Mouse (Mus musculus): ENCODE data around the gene Brd2.

Gene Brd2

DNA sequence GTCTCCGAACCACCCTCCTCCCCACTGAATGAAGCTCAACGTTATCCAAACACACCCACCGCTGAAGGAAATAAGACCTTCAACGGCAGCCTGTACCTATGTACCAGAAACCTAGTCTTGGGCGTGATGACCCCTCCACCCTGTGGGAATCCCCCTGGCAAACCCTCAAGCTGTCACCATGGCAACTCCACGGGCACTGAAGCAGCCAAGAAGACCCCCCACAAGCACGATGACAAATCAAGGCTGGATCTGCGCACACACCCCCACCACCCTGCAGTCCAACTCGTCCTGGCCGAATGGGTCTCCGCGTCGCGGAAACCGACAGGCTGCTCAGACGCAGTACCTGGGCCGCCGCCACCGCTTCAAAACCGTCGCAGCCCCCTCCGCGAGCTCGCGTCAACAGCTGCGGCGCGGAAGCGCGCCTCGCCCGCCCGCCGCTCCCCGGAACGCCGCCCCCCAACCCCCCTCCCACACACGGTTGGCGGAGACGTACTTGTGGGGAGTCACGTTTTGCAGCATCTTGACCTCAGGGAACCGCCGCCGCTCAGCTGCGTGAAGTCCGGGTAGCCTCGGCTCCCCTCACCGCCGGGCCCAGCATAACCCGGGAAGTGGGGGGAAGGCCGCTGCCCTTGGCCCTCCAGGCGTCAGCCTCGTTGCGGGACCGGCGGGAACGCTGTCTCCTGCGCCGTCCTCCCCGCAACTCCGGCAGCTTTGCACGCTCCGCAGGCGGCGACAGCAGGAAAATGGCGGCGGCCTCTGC is 4.1 kb downstream of the Brd2 start:
- in situ Hi-C loops (cut with MboI, MseI), result loop anchor here in 1 of 2 experiments (5.0 to 25.0 kb wide), 2 partner anchors 484 to 1119 kb away; partner anchors contain the start of genes Agpat1, Atp6v1g2, Ddx39b and Nfkbil1

DNA sequence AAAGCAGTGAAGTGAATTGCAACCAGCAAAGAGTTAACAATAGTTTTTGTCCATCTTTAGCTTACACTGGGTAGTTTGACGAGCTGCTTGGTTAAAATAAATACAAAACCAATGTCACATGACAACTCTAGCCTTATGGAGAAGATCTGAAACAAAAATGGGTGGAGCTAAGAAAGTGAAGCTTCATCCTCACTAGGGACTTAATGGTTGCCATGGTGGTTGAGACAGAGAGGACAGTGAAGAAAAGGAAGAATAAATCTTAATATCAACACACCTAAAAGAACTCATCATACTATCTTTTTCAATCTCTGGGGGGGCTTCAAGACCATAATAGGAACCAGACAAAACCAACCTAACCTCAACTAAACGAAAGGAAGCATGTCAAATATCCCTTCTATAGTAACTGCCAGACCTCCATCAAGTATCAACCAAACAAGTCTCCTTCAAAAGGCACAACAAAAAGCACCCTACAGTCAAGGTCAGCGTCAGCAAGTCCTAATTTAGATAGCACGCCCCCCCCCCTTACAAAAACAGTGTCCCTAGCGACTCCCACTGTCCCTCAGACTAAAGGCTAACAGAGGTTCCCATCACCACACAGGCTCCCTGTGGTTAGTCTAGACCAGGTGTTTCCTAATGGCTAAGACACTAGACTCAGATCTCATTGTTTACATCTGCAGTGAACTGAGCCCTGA is 4.9 kb downstream of the Brd2 start:
- in situ Hi-C loops (cut with MboI, MseI), result loop anchor here in 1 of 2 experiments (5.0 to 25.0 kb wide), 2 partner anchors 485 to 1120 kb away; partner anchors contain the start of genes Agpat1, Atp6v1g2, Ddx39b and Nfkbil1

- in situ Hi-C loops (cut with MboI, MseI), result loop anchor here in 1 of 2 experiments (5.0 to 25.0 kb wide), 2 partner anchors 485 to 1120 kb away; partner anchors contain the start of genes Agpat1, Atp6v1g2, Ddx39b and Nfkbil1
These were observed 5.6 kb downstream of the Brd2 start for GRCm38 (mm10) chr17:34116736-34117370.

GRCm38 (mm10) chr17:34114114-34114513 is 8.3 kb downstream of the Brd2 start:
- in situ Hi-C loops (cut with MboI, MseI), result loop anchor here in 1 of 2 experiments (25.0 kb wide), 1 partner anchor 1123 kb away; the partner anchor contains the start of genes Atp6v1g2, Ddx39b and Nfkbil1

- in situ Hi-C loops (cut with MboI, MseI), result loop anchor here in 1 of 2 experiments (25.0 kb wide), 1 partner anchor 1127 kb away; the partner anchor contains the start of genes Atp6v1g2, Ddx39b and Nfkbil1
These were observed 12.1 kb downstream of the Brd2 start for GRCm38 (mm10) chr17:34110309-34110708.

DNA sequence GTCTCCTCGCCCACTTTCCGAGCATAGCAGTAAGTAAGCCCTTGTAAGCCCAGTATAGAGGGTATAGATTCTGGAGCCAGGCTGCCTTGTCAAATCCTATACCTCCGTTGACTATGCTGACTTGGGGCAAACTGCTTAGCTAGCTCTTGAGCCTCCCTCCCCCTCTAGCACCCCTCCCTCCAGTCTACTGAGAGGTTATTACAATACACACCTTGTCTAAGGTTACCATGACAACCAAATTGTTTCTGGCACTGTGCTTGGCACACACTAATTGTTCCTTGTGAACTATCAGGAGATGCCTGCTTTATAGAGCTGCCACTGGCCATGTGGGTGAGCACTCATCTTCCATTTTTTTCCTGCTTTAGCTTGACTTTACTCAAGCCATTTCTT is 12.6 kb downstream of the Brd2 start:
- in situ Hi-C loops (cut with MboI, MseI), result loop anchor here in 1 of 2 experiments (25.0 kb wide), 1 partner anchor 1128 kb away; the partner anchor contains the start of genes Atp6v1g2, Ddx39b and Nfkbil1

DNA sequence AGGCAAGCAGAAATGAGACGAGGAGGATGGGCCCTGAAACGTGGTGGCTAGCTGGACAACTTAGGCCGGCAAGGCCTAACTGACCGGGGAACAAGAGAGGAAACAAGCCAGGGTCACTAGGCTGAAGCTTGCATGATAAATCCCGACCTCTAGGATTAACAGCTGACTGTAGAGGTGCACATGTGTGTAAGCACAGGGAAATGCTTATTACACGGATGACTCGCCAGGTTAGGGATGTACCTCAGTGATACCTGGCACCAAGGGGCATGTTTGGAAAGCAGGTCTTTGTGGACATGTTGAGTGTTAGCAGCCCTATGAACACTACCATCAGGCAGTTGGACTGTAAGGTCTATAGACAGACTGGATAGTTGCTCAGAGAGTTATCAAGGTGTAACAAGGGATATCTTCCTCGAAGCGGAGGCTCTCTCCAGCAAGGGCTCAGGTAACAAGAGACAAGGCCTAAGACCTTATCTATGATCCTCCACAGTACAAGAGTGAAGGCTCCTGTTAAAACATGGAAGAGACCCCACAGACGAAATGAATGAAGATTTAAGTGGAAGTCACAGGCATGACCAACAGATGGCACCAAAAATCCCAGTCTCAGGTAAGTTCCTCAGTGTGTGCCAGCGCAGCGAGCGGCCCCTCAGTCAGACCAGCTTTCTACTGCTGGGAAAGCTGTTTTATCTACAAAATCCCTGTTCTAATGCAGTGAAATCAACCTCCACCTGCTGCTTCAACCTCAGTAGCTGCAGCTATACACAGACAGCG is 13.2 kb downstream of the Brd2 start:
- in situ Hi-C loops (cut with MboI, MseI), result loop anchor here in 1 of 2 experiments (25.0 kb wide), 1 partner anchor 1128 kb away; the partner anchor contains the start of genes Atp6v1g2, Ddx39b and Nfkbil1

- in situ Hi-C loops (cut with MboI, MseI), result loop anchor here in 1 of 2 experiments (25.0 kb wide), 1 partner anchor 1129 kb away; the partner anchor contains the start of genes Atp6v1g2, Ddx39b and Nfkbil1
These were observed 14.0 kb downstream of the Brd2 start for GRCm38 (mm10) chr17:34108460-34108859.

DNA sequence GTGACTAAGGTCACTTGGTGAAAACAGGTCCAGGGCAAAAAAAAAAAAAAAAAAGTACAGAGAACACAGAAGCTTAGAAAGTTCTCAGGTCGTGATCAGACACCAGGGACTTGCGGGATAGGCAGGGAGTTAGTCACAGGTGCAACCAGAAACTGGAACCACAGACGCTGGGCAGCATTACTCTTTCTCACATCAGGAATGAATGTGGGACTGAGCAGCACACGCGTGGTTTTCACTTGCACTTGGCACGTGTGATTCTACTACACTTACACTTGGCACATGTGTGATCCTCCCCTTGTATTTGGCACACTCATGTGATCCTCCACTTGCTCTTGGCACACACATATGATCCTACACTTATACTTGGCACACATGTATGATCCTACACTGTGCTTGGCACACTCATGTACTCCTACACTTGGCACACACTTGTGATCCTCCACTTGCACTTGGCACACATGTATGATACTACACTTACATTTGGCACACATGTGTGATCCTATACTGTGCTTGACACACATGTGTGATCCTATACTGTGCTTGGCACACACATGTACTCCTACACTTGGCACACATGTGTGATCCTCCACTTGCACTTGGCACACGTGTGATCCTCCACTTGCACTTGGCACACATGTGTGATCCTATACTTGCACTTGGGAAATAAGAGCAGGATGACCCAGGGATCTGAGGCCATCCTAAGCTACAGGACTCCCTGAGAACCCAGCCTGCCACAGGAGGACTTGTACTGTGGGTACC is 15.1 kb downstream of the Brd2 start:
- in situ Hi-C loops (cut with MboI, MseI), result loop anchor here in 1 of 2 experiments (25.0 kb wide), 1 partner anchor 1130 kb away; the partner anchor contains the start of genes Atp6v1g2, Ddx39b and Nfkbil1

DNA sequence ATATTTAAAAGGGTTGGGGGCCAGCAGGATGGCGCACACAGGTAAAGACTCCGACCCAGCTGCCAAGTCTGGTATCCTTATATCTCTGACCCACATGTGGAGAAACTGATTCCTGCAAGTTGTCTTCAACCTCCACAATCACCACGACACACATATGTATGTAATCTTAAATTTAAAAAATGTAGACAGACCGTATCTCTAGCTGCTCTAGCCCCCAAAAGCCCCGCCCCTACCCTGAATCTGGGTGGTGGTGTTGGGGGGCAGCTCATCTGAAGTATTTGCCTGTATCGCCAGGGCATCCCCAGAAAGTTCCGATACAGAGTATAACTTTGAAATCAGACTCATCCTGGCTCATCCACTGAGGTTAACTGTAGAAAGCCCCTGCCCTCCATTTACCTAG is 15.9 kb downstream of the Brd2 start:
- in situ Hi-C loops (cut with MboI, MseI), result loop anchor here in 1 of 2 experiments (25.0 kb wide), 1 partner anchor 1131 kb away; the partner anchor contains the start of genes Atp6v1g2, Ddx39b and Nfkbil1

DNA sequence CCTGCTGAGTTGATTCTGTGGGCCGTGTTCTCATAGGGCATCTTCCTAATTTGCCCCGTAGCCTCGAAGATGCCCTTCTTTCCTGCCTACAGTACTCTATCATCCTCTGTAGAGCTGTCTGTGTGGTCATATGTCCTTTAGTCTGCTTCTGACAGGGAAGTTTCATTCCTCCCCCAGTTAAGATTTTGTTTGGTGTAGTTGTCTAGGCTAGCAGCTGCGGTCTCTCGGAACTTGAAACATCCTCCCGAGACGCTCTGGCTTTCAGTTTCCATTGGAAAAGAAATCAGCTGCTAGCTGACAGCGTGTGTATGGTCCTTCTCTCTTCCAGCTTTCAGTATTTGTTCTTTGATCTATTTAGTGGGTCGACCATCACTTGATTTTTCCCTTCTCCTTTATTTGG is 17.6 kb downstream of the Brd2 start:
- in situ Hi-C loops (cut with MboI, MseI), result loop anchor here in 1 of 2 experiments (25.0 kb wide), 1 partner anchor 1132 kb away; the partner anchor contains the start of genes Atp6v1g2, Ddx39b and Nfkbil1

- in situ Hi-C loops (cut with MboI, MseI), result loop anchor here in 1 of 2 experiments (25.0 kb wide), 1 partner anchor 1134 kb away; the partner anchor contains the start of genes Atp6v1g2, Ddx39b and Nfkbil1
These were observed 19.6 kb downstream of the Brd2 start for GRCm38 (mm10) chr17:34102831-34103230.

DNA sequence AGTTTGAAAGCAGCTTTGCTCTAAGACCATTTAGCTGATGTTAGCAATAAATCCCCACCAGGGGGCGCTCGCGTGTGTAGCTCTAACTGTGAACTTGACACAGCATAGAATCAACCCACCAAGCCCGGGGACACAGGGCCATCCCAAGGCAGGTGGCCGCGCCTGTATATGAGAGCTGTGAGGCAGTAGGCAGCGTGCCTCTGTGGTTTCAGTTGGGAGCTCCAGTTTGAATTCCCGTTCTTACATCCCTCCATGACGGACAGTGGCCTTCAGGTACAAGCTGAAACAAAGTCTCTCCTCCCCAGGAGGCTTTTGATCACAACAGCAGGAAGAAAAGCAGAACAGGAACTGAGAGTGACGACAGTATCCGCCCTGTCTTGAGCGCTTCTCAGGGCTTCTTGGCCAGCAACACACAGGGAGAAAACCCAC is 20.8 kb downstream of the Brd2 start:
- in situ Hi-C loops (cut with MboI, MseI), result loop anchor here in 1 of 2 experiments (25.0 kb wide), 1 partner anchor 1136 kb away; the partner anchor contains the start of genes Atp6v1g2, Ddx39b and Nfkbil1

- in situ Hi-C loops (cut with MboI, MseI), result loop anchor here in 1 of 2 experiments (25.0 kb wide), 1 partner anchor 1136 kb away; the partner anchor contains the start of genes Atp6v1g2, Ddx39b and Nfkbil1
These were observed 21.2 kb downstream of the Brd2 start for GRCm38 (mm10) chr17:34101185-34101584.

DNA sequence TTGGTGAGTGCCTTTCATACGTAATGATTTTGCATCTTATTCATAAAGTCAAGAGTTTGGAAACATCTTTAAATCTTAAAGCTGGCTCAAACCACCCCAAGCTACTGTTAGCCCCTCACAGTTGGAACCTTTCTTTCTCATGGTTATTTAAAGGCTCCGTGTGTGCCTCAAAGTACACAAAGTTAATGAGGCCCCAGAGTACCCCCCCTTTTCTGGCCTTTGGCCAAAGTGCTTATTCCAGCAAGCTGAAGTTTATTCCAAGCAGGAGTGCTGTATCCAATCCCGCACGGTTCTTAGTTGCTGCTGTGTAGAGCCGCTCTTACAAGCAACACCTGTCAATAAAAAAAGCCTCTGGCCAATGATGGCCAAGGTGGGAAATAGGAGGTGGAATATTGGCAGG is 22.9 kb downstream of the Brd2 start:
- in situ Hi-C loops (cut with MboI, MseI), result no loop called here

- in situ Hi-C loops (cut with MboI, MseI), result no loop called here
These were observed 23.5 kb downstream of the Brd2 start for GRCm38 (mm10) chr17:34098709-34099479.

GRCm38 (mm10) chr17:34097272-34097671 is 25.2 kb downstream of the Brd2 start:
- in situ Hi-C loops (cut with MboI, MseI), result no loop called here

GRCm38 (mm10) chr17:34096497-34097010 is 25.9 kb downstream of the Brd2 start:
- in situ Hi-C loops (cut with MboI, MseI), result no loop called here

Data from T-helper 17 cell (primary cell).